Mouse (Mus musculus) left cerebral cortex, adult 2 months (tissue): ENCODE measurements at regions not wholly inside any gene's neighbourhood (a gene's known extent, or its start where the extent isn't known, plus 50 kb on each side); places are given as distances from the start of the nearest gene placed in this dataset.
A peak's percentile ranks its signal among the peaks of the same experiment; 100 is the strongest.
"Not testable (repeated sequence)": the region's sequence is repeated elsewhere in the genome, so short reads cannot be mapped to it uniquely, and the experiment has no call there.

Experiments used
- DNase-seq, 2 experiments: peaks; one replicate each; pipeline ENCODE4 v3.0.0; 2021 to 2022; ENCODE audit warnings: low spot score in 2 of 2, mixed read lengths in 1 of 2; ENCODE audit errors: extremely low spot score in 1 of 2
- H3K27ac ChIP-seq: fragments of 200-600 bp; 2 replicates; pipeline ENCODE4 v1.8.1; 2022
- H3K4me3 ChIP-seq: fragments of 200-600 bp; 2 replicates; pipeline ENCODE4 v1.8.1; 2022
- CTCF ChIP-seq: fragments of 200-600 bp; IDR thresholded peaks from 2 replicates; pipeline ENCODE4 v1.8.1; 2022; ENCODE audit warnings: antibody characterized with exemption, mild to moderate bottlenecking, moderate library complexity
- intact Hi-C: fragments of 180-260 bp; cut with DNase I; formaldehyde crosslinking; loops from one replicate; pipeline ENCODE4 v1.15.1; 2025

- DNase-seq: no peak
- intact Hi-C loops: no loop called here
- no peak for TF ChIP-seq CTCF
- no peak overlapping the region for H3K27ac ChIP-seq
- no peak overlapping the region for H3K4me3 ChIP-seq
Measured at GRCm38 (mm10) chr11:27105920-27106319, 512.1 kb upstream of the Vrk2 start.

DNA sequence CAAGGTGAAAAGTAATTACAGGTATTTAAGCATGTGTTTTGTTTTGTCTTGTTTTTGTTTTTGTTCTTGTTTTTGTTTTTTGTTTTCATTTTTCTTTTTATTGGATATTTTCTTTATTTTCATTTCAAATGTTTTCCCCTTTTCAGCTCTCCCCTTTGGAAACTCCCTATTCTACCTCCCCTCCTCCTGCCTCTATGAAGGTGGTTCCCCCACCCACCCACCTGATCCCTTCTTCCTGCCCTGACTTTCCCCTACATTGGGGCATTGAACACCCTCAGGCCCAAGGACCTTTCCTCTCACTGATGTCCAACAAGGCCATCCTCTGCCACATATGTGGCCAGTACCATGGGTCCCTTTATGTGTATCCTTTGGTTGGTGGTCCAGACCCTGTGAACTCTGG, 509.1 kb upstream of the Vrk2 start:
- intact Hi-C loops: no loop called here
- Histone ChIP-seq H3K27ac (no peak overlapping the region), H3K4me3 (no peak overlapping the region)
- no peak for DNase-seq
- no peak for TF ChIP-seq CTCF

DNA sequence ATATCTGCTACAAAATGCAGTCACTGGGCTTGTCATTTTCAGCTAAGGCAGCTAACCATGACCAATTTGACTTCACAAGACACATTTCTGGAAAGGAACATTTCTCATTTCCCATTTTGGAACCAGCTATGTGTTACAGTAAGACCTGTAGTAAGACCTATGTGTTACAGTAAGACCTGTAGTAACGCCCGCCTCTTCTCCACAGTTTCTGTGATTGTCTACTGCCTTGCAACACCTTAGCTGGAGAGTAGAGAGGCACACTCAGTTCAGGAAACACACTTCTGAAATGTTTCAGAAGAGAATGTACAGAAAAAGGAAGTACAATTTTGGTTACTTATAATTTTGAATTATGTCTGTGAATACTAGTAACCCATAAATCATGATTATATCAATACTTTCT, 508.2 kb upstream of the Vrk2 start:
- intact Hi-C loops: no loop called here
- TF ChIP-seq CTCF: no peak
- DNase-seq: no peak
- Histone ChIP-seq H3K4me3 (no peak overlapping the region), H3K27ac (no peak overlapping the region)

- DNase-seq: no peak
- no peak for TF ChIP-seq CTCF
- Histone ChIP-seq H3K27ac (no peak overlapping the region), H3K4me3 (no peak overlapping the region)
- intact Hi-C loops: no loop called here
Measured at GRCm38 (mm10) chr11:27096615-27097014, 502.8 kb upstream of the Vrk2 start.

GRCm38 (mm10) chr11:27095460-27095859, 501.7 kb upstream of the Vrk2 start:
- intact Hi-C loops, DNase-seq, H3K4me3 ChIP-seq, H3K27ac ChIP-seq: not testable (repeated sequence)

DNA sequence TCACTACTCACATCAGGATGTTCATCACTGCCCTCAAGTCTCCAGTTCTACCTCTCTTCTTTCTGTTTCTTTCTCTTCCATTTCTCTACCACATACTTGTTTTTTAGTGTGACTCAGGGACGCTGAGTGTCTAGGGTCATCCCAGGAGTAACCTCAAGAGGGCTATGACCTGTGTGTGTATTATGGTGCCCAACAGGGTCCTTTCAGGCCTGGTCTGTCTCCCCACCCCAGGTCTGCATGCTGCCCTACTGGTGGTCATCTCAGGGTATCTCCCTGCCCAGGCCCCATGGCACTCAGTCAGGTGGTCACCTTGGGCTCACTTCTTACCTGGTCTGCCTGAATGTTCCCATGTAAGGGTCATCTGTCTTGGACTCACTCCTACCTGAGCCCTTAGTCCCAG, 492.7 kb upstream of the Vrk2 start:
- Histone ChIP-seq H3K4me3 (no peak overlapping the region), H3K27ac (no peak overlapping the region)
- intact Hi-C loops: no loop called here
- no peak for DNase-seq
- TF ChIP-seq CTCF: no peak

DNA sequence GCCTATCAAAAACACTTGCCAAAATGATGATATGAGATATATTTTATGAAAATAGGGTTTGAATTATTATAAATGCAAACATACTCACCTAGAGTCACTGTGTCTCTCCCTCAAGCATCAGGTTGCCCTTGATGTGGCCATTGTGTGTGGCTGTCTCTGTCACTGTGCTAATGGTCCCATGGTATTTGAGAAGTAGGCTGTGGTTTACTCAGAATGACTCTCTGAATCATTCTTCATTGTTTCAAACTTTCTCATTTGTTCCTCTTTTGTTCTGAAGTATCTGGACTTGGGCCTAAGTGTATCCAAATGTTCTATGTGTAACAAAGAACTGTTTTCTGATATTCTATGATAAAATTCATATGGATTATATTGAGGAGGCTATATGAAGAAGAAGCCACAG, 487.4 kb upstream of the Vrk2 start:
- DNase-seq: no peak
- no peak overlapping the region for H3K27ac ChIP-seq
- H3K4me3 ChIP-seq: no peak overlapping the region
- intact Hi-C loops: no loop called here
- TF ChIP-seq CTCF: no peak

DNA sequence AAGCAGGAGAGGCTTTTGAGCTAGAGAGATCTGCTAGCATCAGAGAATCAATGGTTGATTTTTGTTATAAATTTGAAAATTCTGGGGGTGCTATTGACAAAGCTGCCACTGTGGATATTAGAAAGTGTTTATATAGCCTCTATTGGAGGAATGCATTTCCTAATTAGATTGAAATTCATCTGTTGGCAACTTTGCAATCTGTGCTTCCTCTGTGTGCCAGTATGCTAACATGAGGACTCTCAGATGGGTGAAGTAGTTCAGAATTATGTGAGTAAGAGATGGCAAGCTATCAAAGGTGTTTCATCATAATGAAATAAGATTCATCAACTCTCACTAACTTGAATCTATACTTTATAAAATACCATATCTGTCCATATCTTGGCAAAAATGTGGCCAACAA, 476.6 kb upstream of the Vrk2 start:
- no peak for TF ChIP-seq CTCF
- intact Hi-C loops: no loop called here
- H3K4me3 ChIP-seq: no peak overlapping the region
- H3K27ac ChIP-seq: no peak overlapping the region
- DNase-seq: no peak

DNA sequence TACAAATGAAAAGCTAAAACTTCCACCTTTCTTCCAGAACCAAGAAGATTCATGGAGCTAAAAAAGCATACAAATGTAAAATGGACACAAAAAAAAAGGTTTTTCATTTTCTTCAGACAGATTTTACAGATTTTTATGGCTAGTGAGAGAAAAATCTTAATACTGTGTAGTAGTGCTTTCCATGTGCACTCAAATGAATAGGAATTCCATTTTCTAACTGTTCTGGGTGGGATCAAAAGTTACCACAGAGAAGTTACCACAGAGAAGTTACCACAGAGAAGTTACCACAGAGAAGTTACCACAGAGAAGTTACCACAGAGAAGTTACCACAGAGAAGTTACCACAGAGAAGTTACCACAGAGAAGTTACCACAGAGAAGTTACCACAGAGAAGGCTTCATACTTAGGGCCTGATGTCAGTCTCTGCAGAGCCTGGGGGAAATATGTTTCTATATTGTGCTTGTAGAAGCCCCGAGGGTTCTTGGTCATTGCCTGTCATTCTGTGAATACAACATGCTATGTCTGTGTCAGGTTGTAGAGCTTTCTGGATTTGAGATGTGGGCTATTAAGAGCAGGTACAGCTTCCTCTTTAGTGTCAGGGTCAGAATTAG, 433.5 kb upstream of the Vrk2 start:
- Histone ChIP-seq H3K4me3 (no peak overlapping the region), H3K27ac (no peak overlapping the region)
- no peak for DNase-seq
- intact Hi-C loops: no loop called here
- no peak for TF ChIP-seq CTCF

- no peak for DNase-seq
- no peak for TF ChIP-seq CTCF
- intact Hi-C loops: no loop called here
- Histone ChIP-seq H3K27ac (no peak overlapping the region), H3K4me3 (no peak overlapping the region)
Measured at GRCm38 (mm10) chr11:27025500-27025899, 431.7 kb upstream of the Vrk2 start.

DNA sequence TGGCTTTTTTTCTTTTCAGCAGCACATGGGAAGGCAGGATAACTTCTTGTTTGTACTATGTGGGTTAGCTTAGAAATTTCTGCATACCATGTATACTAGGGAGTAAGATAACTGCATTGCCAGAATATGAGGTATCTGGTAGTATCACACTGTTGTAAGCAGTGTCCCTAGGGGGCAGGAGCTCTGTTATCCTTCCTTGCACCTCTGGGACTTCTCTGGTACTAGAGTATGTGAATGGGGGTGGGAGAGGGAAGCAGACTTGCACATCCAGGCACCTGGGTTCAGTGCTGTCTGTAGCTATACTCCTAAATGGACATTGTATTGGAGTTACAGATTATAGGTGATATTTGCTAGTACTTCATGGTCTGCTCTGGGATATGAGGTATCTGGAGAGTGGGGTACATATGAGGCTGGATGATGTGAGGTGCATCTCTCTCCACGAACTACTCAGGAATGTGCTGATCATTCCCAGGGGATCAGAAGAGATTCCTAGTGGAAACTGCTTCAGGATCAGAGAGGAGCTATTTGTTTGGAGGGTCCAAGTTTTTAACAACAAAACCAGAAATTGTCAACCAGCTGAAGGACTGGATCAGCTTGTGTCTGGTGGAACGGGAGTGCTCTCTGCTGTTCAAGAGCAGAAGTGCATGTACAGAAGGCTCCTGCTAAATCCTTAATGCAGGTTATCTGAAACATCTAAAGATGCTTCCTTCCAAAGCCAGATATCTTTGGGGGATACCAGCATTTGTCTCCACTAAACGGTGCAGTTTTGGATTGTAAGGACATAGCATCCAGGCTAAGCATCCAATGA, 402.7 kb upstream of the Vrk2 start:
- peak; percentile 56 to 73 for DNase-seq
- Histone ChIP-seq H3K27ac (peak overlapping the region; percentile 32), H3K4me3 (no peak overlapping the region)
- TF ChIP-seq CTCF: peak; percentile 90
- intact Hi-C loops: no loop called here

GRCm38 (mm10) chr11:26981216-26981615, 387.4 kb upstream of the Vrk2 start:
- DNase-seq: no peak
- H3K27ac ChIP-seq: no peak overlapping the region; the same call in 1 of the 2 replicates
- H3K4me3 ChIP-seq: no peak overlapping the region
- no peak for TF ChIP-seq CTCF
- intact Hi-C loops: no loop called here

DNA sequence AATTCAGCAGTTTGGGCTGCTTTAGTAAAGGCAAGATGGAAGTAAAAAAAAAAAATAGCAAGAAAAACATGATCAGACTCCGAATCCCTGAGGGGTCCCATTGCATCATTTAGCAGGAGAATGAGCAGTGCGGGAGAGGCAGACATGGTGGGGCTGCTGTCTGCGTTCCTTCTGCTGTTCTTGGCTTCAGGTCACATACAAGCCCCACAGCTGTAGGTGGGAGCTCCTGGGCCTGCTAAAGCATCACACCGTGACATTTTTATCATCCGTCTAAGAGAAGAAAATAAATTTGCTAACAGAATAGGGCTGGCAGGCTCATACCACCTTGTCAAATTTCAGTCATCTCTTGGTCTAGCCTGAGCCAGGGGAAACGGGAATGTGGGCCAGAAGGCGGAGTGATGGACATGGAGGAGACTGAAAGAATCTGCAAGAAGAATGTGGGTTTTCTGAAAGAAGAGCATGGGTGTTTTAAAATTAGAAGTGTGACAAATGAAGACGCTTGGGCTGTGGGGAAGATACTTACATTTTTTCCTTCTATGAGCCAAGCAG, 378.8 kb upstream of the Vrk2 start:
- TF ChIP-seq CTCF: no peak
- intact Hi-C loops: loop anchor here (10.0 kb wide), 1 partner anchor 1658 kb away; no protein-coding TSS in a partner anchor
- no peak overlapping the region for H3K4me3 ChIP-seq
- peak overlapping the region; percentile 77 for H3K27ac ChIP-seq
- DNase-seq: peak in 1 of 2 experiments; percentile 36
